Mouse (Mus musculus) right cerebral cortex, postnatal 4 days (tissue): ENCODE data around the gene B4galnt3.
A peak's percentile ranks its signal among the peaks of the same experiment; 100 is the strongest.
"Not testable (repeated sequence)": the region's sequence is repeated elsewhere in the genome, so short reads cannot be mapped to it uniquely, and the experiment has no call there.

Experiments
- DNase-seq: peaks from one replicate; pipeline ENCODE4 v3.0.0-alpha.2; 2022

The B4galnt3 gene

GRCm38 (mm10) chr6:120294056-120294784, at the start of gene B4galnt3, which contains the start of gene D330020A13Rik:
Gene B4galnt3, minus strand, starts transcription at chr6:120294559.
Gene D330020A13Rik, plus strand, starts transcription at chr6:120294364.
- DNase-seq: peak; percentile 64

GRCm38 (mm10) chr6:120343992-120344391, 49.6 kb upstream of the B4galnt3 start:
- DNase-seq: no peak

- DNase-seq: no peak
Measured at GRCm38 (mm10) chr6:120332351-120332750, 38.0 kb upstream of the B4galnt3 start.

- peak; percentile 75 for DNase-seq
Measured at GRCm38 (mm10) chr6:120324295-120324927, 30.1 kb upstream of the B4galnt3 start.

- DNase-seq: no peak
Measured at GRCm38 (mm10) chr6:120320369-120320768, 26.0 kb upstream of the B4galnt3 start.

- DNase-seq: no peak
Measured at GRCm38 (mm10) chr6:120319129-120319528, 24.8 kb upstream of the B4galnt3 start.

- DNase-seq: no peak
Measured at GRCm38 (mm10) chr6:120318303-120318940, 24.1 kb upstream of the B4galnt3 start.

- DNase-seq: no peak
Measured at GRCm38 (mm10) chr6:120312443-120312842, 18.1 kb upstream of the B4galnt3 start.

- no peak for DNase-seq
Measured at GRCm38 (mm10) chr6:120309787-120310186, 15.4 kb upstream of the B4galnt3 start.

GRCm38 (mm10) chr6:120309338-120309737, 15.0 kb upstream of the B4galnt3 start:
- no peak for DNase-seq

- no peak for DNase-seq
Measured at GRCm38 (mm10) chr6:120306859-120307594, 12.7 kb upstream of the B4galnt3 start.

GRCm38 (mm10) chr6:120302755-120303316, 8.5 kb upstream of the B4galnt3 start:
- peak; percentile 24 for DNase-seq

GRCm38 (mm10) chr6:120301137-120301536, 6.8 kb upstream of the B4galnt3 start:
- DNase-seq: peak; percentile 37

- DNase-seq: not testable (repeated sequence)
Measured at GRCm38 (mm10) chr6:120296589-120296988, 2.2 kb upstream of the B4galnt3 start.

- no peak for DNase-seq
Measured at GRCm38 (mm10) chr6:120294785-120295133, 400 bp upstream of the B4galnt3 start.

- DNase-seq: no peak
Measured at GRCm38 (mm10) chr6:120291396-120292009, 2.9 kb downstream of the B4galnt3 start.

- no peak for DNase-seq
Measured at GRCm38 (mm10) chr6:120289430-120289829, 4.9 kb downstream of the B4galnt3 start.

GRCm38 (mm10) chr6:120288541-120288940, 5.8 kb downstream of the B4galnt3 start:
- no peak for DNase-seq

GRCm38 (mm10) chr6:120287279-120287678, 7.1 kb downstream of the B4galnt3 start:
- DNase-seq: no peak

GRCm38 (mm10) chr6:120276874-120277449, 17.4 kb downstream of the B4galnt3 start:
- DNase-seq: no peak

GRCm38 (mm10) chr6:120275301-120275700, 19.1 kb downstream of the B4galnt3 start:
- no peak for DNase-seq

- DNase-seq: no peak
Measured at GRCm38 (mm10) chr6:120274887-120275286, 19.5 kb downstream of the B4galnt3 start.
